Mouse (Mus musculus) spleen, postnatal 36 days (tissue): Measurements from ENCODE around the gene Mettl17.

ENCODE experiments used
- DNase-seq, 2 experiments: peaks; one replicate each; pipeline ENCODE4 v3.0.0; 2022; ENCODE audit warnings: low spot score in 2 of 2, mixed read lengths in 1 of 2

The Mettl17 gene

DNA sequence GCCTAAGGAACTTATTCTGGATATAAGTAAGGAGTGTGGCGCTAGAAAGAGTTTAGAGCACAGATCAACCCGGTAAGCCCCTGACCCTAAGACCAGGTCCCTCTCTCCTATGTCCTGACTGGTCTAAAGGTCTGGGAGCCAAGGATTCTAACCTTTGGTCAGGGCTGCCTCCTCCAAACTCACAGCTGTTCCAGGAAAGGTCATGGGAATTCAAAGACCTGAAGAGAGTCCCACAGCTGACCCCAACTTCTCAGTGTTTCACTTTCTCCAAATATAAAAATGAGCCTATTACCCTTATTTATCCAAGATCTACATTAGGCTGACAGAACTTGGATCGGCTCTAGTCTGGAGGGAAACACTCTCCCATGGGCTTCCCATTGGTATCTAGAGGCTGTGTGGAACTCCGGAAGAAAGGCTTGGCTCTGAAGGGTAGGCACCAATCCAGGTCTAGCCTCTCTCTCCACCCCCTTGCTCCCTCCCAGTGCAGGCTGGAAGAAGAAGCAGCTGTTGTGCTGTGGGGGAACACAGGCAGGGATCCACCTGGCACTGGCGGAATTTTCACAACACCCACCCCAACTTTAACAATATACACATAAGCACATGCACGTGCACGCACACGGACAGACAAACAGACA lies 44.8 kb downstream of the Mettl17 start:
- DNase-seq = no peak

DNA sequence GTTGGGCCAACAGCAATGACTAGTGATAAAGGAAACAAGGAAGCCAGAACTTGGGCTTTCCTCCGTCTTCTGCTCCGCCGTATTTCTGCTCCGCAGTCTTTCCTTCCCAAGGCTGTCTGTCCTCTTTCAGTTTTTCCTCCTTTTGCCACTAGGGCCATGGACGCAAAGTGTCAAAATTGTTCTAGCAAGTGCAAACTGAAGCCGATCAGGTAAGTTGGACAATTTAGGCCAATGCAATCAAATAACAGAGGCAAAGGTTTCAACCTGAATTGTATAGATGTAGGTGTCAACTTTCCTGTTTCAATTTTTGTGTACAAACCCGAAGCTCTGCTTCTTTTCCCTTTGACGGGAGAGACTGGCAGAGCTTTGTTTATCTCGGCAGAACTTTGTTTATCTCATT lies 45.3 kb downstream of the Mettl17 start:
- DNase-seq = no peak

DNA sequence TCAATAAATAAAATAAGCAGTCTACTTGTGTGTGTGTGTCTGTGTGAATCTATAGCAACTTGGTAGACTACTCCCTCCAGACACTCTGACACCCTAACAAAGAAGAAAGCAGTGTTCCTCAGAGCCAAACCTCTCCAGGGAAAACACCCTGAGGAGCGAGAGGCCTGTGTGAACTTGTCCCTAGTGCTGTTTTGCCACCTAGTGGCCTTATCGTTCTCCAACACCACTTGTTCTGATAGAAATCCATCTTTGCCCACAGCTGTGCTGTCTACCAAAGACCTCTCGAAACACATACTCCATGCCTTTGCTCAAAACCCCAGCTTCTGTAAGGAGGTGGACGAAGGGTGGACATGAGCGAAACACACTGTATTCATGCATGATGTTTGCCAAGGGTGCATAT lies 46.2 kb downstream of the Mettl17 start:
- DNase-seq = no peak

DNA sequence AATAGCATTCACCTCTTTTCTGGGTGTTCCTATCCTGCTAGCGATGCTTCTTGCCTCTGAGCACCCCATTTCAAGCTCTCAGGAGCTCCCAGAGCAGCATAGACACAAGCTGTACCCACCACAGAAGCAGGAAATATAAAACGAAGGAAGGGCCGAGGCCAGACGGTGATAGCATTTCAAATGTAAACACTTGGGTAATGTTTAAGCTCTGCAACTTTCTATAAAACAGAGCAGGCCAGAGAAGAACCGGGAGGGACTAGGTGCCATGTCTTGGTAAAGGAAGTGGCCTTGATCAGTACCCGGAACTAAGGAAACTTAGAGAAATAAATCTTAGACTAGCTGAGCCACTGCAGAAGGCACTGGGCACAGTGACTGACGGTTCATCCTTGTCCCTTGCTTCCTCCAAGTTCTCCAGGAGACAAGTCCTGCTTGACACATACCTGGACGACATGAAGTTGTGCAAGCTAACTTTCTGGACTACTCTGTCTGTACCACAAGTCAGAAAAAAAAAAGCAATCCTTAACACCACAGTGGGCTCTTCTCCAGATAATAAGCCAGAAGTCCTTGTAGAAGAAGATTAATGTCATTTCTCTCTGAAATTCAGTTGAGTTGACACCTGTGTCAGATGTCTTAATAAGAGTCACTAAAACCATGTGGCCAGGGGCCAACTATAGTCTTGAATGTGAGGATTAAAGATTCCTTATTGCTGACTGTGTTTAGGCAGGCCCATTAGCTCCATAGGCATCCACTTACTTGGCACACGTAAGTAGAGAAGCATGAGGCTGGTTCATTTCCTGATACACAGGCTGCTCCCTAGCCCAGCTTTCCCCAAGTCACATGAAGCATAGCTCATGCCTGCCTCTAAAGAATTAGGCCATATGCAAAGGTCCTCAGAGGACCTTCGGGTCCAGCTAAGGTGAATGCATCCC lies 47.7 kb downstream of the Mettl17 start:
- no peak for DNase-seq

DNA sequence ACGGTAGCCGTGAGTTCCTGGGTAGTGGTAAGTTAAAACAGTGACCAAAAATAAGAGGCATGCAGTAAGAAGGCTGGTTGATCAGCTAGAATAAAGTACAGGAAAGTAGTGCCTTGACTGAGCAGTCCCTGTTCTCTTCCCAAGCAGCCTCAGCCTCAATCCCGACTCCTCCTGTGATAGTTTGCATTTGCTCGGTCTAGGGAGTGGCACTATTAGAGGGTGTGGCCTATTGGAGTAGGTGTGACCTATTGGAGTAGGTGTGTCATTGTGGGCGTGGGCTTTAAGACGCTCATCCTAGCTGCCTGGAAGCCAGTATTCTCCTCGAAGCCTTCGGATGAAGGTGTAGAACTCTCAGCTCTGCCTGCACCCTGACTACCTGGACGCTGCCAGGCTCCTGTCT lies 54.4 kb downstream of the Mettl17 start:
- no peak for DNase-seq

DNA sequence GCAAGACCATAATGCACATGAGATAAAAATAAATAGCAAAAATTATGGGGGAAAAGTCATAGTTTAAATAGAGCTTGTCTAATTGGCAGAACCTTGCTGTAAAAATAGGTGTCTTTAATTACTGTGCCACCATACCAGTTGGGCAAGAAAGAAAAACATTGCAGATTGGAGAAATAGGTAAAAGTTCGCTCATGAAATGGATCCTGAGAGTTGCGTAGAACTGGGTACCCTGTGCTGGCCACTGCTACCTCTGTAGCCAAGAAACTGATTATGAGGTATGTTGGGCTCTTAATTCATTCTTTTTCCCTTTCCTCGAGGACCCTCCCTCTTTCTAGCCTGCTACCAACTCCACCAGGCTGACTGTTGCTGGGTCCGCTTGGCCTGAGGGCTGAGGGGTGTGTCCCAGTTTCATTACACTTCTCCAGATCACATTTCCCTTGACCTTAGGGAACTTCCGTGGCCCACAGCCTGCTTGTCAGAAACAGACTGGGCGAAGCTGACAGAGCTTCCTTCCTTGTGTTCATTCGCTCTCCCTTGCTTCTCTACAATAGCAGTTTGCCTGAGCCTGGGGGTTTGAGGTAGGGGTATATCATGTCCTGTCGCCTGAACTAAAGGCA lies 56.4 kb downstream of the Mettl17 start:
- no peak for DNase-seq

DNA sequence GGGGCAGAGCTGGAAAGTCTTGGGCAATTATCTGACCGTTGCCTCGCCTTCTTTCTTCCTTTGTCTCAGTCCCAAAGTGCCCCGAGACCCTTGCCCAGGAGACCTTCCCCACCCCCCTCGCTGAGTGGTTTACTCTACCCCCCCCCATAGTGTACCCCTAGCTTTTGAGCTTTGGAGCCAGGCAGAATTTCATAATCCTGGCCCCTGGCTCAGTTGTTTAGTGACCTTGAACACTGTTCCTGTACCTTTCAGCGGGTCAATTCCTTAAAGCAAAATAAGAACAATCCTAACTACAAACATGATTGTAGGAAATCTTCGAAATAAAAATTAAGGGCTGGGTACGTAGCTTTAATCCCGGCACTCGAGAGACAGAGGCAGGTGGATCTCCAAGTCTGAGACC lies 56.9 kb downstream of the Mettl17 start:
- DNase-seq = no peak

DNA sequence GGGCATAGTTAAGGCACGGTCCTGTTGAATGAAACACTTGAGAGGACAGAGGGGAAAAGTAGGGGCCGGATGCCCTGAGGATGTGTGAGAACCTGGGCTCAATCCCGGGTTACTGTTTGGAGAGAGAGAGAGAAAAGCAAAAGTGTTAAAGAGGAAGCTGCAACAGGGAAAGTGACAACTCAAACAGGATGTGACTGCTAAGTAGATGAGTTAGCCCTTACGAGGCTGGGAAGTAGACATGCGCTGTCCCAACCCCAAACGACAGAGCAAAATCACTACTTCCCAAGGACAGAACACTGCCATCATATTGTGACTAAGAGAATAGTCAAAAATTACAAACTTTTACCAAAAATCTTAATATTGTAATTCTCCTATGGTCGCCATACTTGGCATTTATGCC lies 57.6 kb downstream of the Mettl17 start:
- DNase-seq = no peak
